Mouse (Mus musculus) erythroblast, adult 5-6 weeks (primary cell): ENCODE results near the gene Spaca9. TPM values are rescaled to one million over a fixed set of nuclear protein-coding genes. Genes with fewer than 3 reads are reported as not detected.

Experiments
- ATAC-seq: replicated peaks from 2 replicates; pipeline ENCODE4 v1.8.0; 2016; ENCODE audit warnings: moderate number of reproducible peaks, mild to moderate bottlenecking, moderate TSS enrichment, inconsistent platforms; ENCODE audit not compliant: poor library complexity, low FRiP score, severe bottlenecking
- total RNA-seq, 2 experiments: library from RNA; stranded (forward) in 1 of 2; stranded (reverse) in 1 of 2; fragments of 150-400 nt in 1 of 2; fragments of 200-764, 138-1000 nt in 1 of 2; gene quantifications; 2 replicates each; pipeline versions ENCODE4 v1.2.3 to v1.2.4; 2015 to 2017; ENCODE audit warnings: low replicate concordance in 2 of 2

The Spaca9 gene
- total RNA-seq, 2 experiments from 2014 or later, result 0.85 TPM; not detected in 1

GRCm38 (mm10) chr2:28676005-28676404 lies 23.5 kb downstream of the Spaca9 start:
- no peak for ATAC-seq

GRCm38 (mm10) chr2:28671438-28671837 lies 28.1 kb downstream of the Spaca9 start:
- no peak for ATAC-seq

GRCm38 (mm10) chr2:28665818-28666217 lies 33.7 kb downstream of the Spaca9 start:
- no peak for ATAC-seq

- no peak for ATAC-seq
These were observed 36.6 kb downstream of the Spaca9 start for GRCm38 (mm10) chr2:28662891-28663290.

DNA sequence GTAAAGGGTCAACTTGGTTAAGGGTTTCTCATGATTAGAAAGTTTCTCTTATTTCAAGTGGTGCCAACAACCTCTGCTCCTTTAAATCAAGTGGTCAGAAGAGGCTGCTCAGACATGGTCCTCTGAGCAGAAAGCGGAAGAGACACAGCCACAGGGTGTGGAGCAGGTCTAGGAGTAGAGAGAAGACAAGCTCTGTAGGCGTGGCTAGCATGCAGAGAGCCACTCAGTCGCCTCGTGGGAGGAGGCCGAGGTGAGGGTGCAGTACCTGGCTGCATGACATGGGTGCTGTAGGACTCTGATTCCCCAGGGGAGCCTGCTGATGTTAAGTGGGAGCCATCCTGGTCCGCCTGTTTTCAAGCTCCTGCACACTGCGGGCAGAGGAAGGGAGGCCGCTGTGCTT lies 43.3 kb downstream of the Spaca9 start:
- 0 out of 2 replicates have a peak, but pooled peaks have one; percentile 29 for ATAC-seq

DNA sequence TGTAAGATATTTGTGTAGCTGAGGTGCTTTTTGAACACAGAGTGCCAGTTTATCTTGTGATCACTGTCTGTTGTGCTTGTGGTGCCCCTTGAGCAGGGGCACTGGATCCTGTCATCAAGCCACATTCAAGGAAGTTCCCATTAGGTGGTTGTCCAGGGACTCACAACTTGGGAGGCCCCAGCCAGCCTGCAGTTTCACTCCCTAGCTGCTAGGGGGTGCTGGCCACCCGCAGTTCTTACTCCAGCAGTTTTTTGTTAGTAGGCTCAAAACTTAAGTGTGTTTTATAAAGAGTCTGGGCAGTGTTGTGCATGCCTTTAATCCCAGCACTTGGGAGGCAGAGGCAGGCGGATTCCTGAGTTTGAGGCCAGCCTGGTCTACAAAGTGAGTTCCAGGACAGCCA lies 45.2 kb downstream of the Spaca9 start:
- peak; percentile 71; the same call in 1 of the 2 replicates for ATAC-seq

DNA sequence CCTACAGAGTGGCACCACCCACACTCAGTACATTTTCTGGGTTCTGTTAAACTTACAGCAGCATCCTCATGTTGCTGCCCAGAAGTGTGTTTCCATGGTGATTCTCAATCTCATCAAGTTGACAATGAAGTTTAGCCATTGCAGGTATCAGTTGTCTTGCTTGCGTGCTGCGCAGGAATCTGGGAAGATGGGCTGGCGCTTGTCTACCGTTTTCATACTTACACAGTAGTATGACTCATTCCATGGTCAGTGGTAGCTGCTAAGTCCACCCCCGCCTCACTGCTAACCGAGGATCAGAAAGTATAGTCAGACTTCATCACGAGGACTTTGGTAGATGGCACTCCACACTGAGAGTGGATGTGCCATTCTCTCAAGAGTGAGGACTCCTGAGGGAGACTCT lies 46.2 kb downstream of the Spaca9 start:
- ATAC-seq, result no peak

DNA sequence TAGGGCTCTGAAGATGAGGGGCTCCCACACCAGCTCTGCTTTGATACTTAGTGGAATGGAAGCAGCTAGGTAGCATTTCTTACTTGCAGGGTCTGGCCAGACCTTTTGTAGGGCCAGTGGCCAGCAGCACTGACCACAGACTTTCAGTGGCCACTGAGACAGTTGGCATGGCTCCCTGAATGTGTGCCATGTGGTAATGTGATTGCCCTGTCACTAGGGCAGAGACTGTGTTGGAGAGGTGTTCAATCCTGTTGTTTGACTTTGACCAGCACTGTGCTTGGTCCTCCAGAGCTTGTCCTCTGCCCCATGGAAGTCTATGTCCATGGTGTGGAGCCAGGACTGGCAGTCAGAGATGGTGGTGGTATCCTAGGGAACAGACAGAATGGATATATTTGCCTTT lies 49.0 kb downstream of the Spaca9 start:
- no peak for ATAC-seq

DNA sequence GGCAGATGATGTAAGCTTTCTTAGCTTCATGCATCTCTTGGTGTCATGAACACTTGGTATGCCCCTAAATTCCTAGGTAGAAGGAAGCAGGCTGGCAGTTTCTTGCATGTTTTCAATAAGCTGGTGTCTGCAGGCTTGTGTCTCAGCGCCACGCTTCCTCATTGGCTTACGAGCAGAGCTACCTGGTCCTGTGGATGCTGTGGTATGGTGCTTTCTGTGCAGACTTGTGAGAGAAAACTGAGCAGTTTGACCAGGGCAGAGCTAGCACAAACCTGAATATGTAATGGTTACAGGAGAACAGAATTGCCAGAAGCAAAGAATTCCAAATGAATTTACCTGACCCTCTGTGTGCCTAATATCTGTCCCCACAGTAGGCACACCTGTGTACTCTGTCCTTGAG lies 56.4 kb downstream of the Spaca9 start:
- no peak for ATAC-seq

Other genes starting within 250 kb of the Spaca9 start
- gene 1700007K13Rik, start 233.4 kb downstream of the Spaca9 start, total RNA-seq (2015; ENCODE audit: low replicate concordance), result not detected in 2 replicates
- not detected in 2 replicates for gene 1700007K13Rik, start 233.4 kb downstream of the Spaca9 start, total RNA-seq (2017; ENCODE audit: low replicate concordance)
- gene Mrps2, start 231.7 kb downstream of the Spaca9 start, total RNA-seq (2015; ENCODE audit: low replicate concordance), result 8.2 and 16.9 TPM in 2 replicates
- 3.2 and 7.5 TPM in 2 replicates for gene Mrps2, start 231.7 kb downstream of the Spaca9 start, total RNA-seq (2017; ENCODE audit: low replicate concordance)
- not detected in 2 replicates for gene Gbgt1, start 202.8 kb downstream of the Spaca9 start, total RNA-seq (2015; ENCODE audit: low replicate concordance)
- gene Gbgt1, start 202.8 kb downstream of the Spaca9 start, total RNA-seq (2017; ENCODE audit: low replicate concordance), result not detected in 2 replicates
- gene Gm10134, start 193.6 kb downstream of the Spaca9 start, total RNA-seq (2015; ENCODE audit: low replicate concordance), result 5.9 TPM in 1 of 2 replicates, not detected in the other
- not detected in 2 replicates for gene Gm10134, start 193.6 kb downstream of the Spaca9 start, total RNA-seq (2017; ENCODE audit: low replicate concordance)
- 1.5 TPM in 1 of 2 replicates, not detected in the other for gene Ralgds, start 186.6 kb downstream of the Spaca9 start, total RNA-seq (2015; ENCODE audit: low replicate concordance)
- 0.28 and 4.2 TPM in 2 replicates for gene Ralgds, start 186.6 kb downstream of the Spaca9 start, total RNA-seq (2017; ENCODE audit: low replicate concordance)
- gene Cel, start 136.3 kb downstream of the Spaca9 start, total RNA-seq (2015; ENCODE audit: low replicate concordance), result not detected in 2 replicates
- not detected in 2 replicates for gene Cel, start 136.3 kb downstream of the Spaca9 start, total RNA-seq (2017; ENCODE audit: low replicate concordance)
- 4.0 and 6.3 TPM in 2 replicates for gene Gtf3c5, start 116.0 kb downstream of the Spaca9 start, total RNA-seq (2015; ENCODE audit: low replicate concordance)
- 2.8 and 2.9 TPM in 2 replicates for gene Gtf3c5, start 116.0 kb downstream of the Spaca9 start, total RNA-seq (2017; ENCODE audit: low replicate concordance)
- 45.9 and 46.2 TPM in 2 replicates for gene Gfi1b, start 77.7 kb downstream of the Spaca9 start, total RNA-seq (2015; ENCODE audit: low replicate concordance)
- 26.5 and 53.9 TPM in 2 replicates for gene Gfi1b, start 77.7 kb downstream of the Spaca9 start, total RNA-seq (2017; ENCODE audit: low replicate concordance)
- 26.3 and 27.9 TPM in 2 replicates for gene Tsc1, start 58.5 kb downstream of the Spaca9 start, total RNA-seq (2015; ENCODE audit: low replicate concordance)
- 31.6 and 53.1 TPM in 2 replicates for gene Tsc1, start 58.5 kb downstream of the Spaca9 start, total RNA-seq (2017; ENCODE audit: low replicate concordance)
- not detected in 2 replicates for gene Ak8, start 437 bp upstream of the Spaca9 start, total RNA-seq (2015; ENCODE audit: low replicate concordance)
- gene Ak8, start 437 bp upstream of the Spaca9 start, total RNA-seq (2017; ENCODE audit: low replicate concordance), result not detected in 2 replicates
- 5.4 and 5.8 TPM in 2 replicates for gene Gtf3c4, start 140.6 kb upstream of the Spaca9 start, total RNA-seq (2015; ENCODE audit: low replicate concordance)
- 5.1 and 5.4 TPM in 2 replicates for gene Gtf3c4, start 140.6 kb upstream of the Spaca9 start, total RNA-seq (2017; ENCODE audit: low replicate concordance)
- 1.5 and 5.0 TPM in 2 replicates for gene Ddx31, start 140.7 kb upstream of the Spaca9 start, total RNA-seq (2015; ENCODE audit: low replicate concordance)
- 0.98 and 2.0 TPM in 2 replicates for gene Ddx31, start 140.7 kb upstream of the Spaca9 start, total RNA-seq (2017; ENCODE audit: low replicate concordance)
- gene Barhl1, start 216.9 kb upstream of the Spaca9 start, total RNA-seq (2015; ENCODE audit: low replicate concordance), result not detected in 2 replicates
- 0.17 TPM in 1 of 2 replicates, not detected in the other for gene Barhl1, start 216.9 kb upstream of the Spaca9 start, total RNA-seq (2017; ENCODE audit: low replicate concordance)